Mouse (Mus musculus) liver, embryonic 11.5 days (tissue): ENCODE measurements at regions not wholly inside any gene's neighbourhood (a gene's known extent, or its start where the extent isn't known, plus 50 kb on each side); places are given as distances from the start of the nearest gene placed in this dataset.
A peak's percentile ranks its signal among the peaks of the same experiment; 100 is the strongest.

Source experiments
- ATAC-seq: fragments of 200-750 bp; cut with Nextera tagmentation; replicated peaks from 2 replicates; pipeline ENCODE4 v1.8.0; 2017; ENCODE audit warnings: moderate number of reproducible peaks, mild to moderate bottlenecking, moderate TSS enrichment, moderate library complexity; ENCODE audit not compliant: low FRiP score
- DNase-seq: peaks from one replicate; pipeline ENCODE4 v3.0.0-alpha.2; 2017; ENCODE audit warnings: low spot score
- H3K27ac ChIP-seq: fragments of 300-500 bp; sonication (generic); 2 replicates; pipeline ENCODE4 v1.5.1; 2014; ENCODE audit warnings: mild to moderate bottlenecking, low read depth, low read length, control low read depth
- H3K27me3 ChIP-seq: fragments of 300-500 bp; sonication (generic); replicated peaks from 2 replicates; pipeline ENCODE4 v1.6.1; 2014; ENCODE audit warnings: low read length, mixed read lengths; ENCODE audit not compliant: control insufficient read depth, insufficient read depth
- H3K36me3 ChIP-seq: fragments of 300-500 bp; sonication (generic); 2 replicates; pipeline ENCODE4 v1.6.1; 2014; ENCODE audit warnings: mild to moderate bottlenecking, low read length, moderate library complexity, mixed read lengths; ENCODE audit not compliant: control insufficient read depth, insufficient read depth
- H3K4me1 ChIP-seq: fragments of 300-500 bp; sonication (generic); replicated peaks from 2 replicates; pipeline ENCODE4 v1.6.1; 2014; ENCODE audit warnings: low read length, mixed read lengths; ENCODE audit not compliant: control insufficient read depth, insufficient read depth
- H3K4me2 ChIP-seq: fragments of 300-500 bp; sonication (generic); 2 replicates; pipeline ENCODE4 v1.6.1; 2014; ENCODE audit warnings: mild to moderate bottlenecking, control low read depth, moderate library complexity
- H3K4me3 ChIP-seq: fragments of 300-500 bp; sonication (generic); 2 replicates; pipeline ENCODE4 v1.5.1; 2014; ENCODE audit warnings: low read depth, low read length, control low read depth
- H3K9ac ChIP-seq: fragments of 300-500 bp; sonication (generic); 2 replicates; pipeline ENCODE4 v1.6.1; 2014; ENCODE audit warnings: low read depth, low read length, control low read depth
- H3K9me3 ChIP-seq: fragments of 300-500 bp; sonication (generic); 2 replicates; pipeline ENCODE4 v1.6.1; 2016; ENCODE audit warnings: low read length, inconsistent platforms, mixed read lengths; ENCODE audit not compliant: control insufficient read depth
- WGBS: fragments of 180-500 bp; shearing (Covaris S2); extraction: QIAGEN DNeasy Blood & Tissue Kit; methylation state at CpG from one replicate; pipeline ENCODE4 v1.1.7; 2014; 5-methylcytosine and 5-hydroxymethylcytosine counted together

DNA sequence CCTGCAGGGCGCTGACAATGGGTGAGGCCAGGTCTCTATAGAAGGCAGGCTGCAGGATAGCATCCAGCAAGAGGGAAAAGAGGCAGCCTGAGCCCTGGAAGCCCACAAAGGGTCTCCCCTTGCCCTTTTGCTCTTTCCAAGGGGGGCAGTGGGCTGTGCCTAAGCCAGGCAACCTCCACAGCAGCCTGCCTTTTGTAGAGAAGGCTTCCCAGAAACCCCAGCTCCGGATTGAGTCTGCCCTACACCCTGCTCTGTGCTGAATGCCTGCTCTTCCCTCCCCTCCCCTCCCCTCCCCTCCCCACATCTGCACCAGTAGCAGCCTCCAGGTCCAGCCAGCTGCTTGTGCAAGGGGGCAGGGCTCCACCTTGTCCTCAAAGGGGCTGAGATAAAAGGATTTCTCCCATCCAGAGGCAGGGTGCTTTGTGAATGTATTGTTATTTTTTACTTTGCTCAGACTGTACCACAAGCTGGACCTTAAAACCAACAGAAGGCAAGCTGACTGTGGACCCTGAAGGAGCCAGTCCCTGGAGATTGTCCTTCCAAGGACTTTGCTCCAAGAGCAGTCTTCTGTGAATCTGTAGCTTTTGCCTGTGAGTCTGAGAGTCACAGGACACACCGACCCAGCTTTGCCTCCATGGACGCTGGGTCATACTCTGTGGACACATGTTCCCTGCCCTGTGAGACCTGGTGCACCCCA, 186.8 kb downstream of the Irx2 start:
- H3K27me3 ChIP-seq: peaks cover 22% of the 10 kb centered on the region
- no peaks in the 10 kb centered on the region for H3K36me3 ChIP-seq
- H3K9ac ChIP-seq: no peak overlapping the region
- peak overlapping the region; percentile 55 for H3K27ac ChIP-seq
- H3K9me3 ChIP-seq: no peaks in the 10 kb centered on the region
- 12% methylated on average over 4 of the region's 4 CpGs for WGBS
- H3K4me2 ChIP-seq: no peak overlapping the region
- DNase-seq (no peak), ATAC-seq (no peak)
- no peak overlapping the region for H3K4me3 ChIP-seq
- H3K4me1 ChIP-seq: no peaks in the 10 kb centered on the region

- DNase-seq: no peak
- Histone ChIP-seq H3K4me1 (no peaks in the 10 kb centered on the region), H3K27me3 (peaks cover 22% of the 10 kb centered on the region), H3K4me2 (no peak overlapping the region; the same call in 1 of the 2 replicates), H3K9me3 (no peaks in the 10 kb centered on the region), H3K9ac (no peak overlapping the region), H3K4me3 (no peak overlapping the region), H3K27ac (peak overlapping the region; percentile 54; the same call in 1 of the 2 replicates), H3K36me3 (no peaks in the 10 kb centered on the region)
- no peak for ATAC-seq
- 16% methylated on average over 18 of the region's 18 CpGs for WGBS
These were observed 187.4 kb downstream of the Irx2 start for GRCm38 (mm10) chr13:72815933-72816553.

- DNase-seq (no peak), ATAC-seq (no peak)
- H3K4me1 ChIP-seq: no peaks in the 10 kb centered on the region
- no peak overlapping the region for H3K4me3 ChIP-seq
- H3K4me2 ChIP-seq: no peak overlapping the region
- 16% methylated on average over 8 of the region's 8 CpGs for whole genome bisulfite sequencing
- H3K9ac ChIP-seq: no peak overlapping the region
- H3K9me3 ChIP-seq: no peaks in the 10 kb centered on the region
- no peaks in the 10 kb centered on the region for H3K36me3 ChIP-seq
- peaks cover 22% of the 10 kb centered on the region for H3K27me3 ChIP-seq
- no peak overlapping the region for H3K27ac ChIP-seq
These were observed 188.2 kb downstream of the Irx2 start for GRCm38 (mm10) chr13:72816856-72817255.

DNA sequence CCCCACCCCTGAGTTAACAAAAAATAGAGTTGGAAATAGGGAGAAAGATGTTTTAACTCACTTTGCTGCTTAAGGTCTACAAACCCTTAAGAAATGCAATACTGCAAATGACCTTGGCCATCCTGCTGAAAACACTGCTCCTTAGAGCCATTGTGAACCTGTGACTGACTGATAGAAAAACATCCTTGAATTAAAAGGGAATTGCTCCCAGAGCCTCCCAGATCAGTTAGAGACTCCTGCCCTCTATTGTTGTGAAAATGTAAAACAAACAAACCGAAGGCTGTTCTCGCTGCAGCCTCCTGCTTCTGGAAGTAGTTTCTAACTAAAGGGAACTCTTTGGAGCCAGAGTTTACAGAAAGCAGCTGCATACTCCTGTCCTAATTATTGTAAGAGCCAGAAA, 188.9 kb downstream of the Irx2 start:
- Histone ChIP-seq H3K36me3 (no peaks in the 10 kb centered on the region), H3K4me1 (no peaks in the 10 kb centered on the region), H3K27ac (no peak overlapping the region), H3K4me3 (no peak overlapping the region), H3K27me3 (peaks cover 22% of the 10 kb centered on the region), H3K9ac (no peak overlapping the region), H3K9me3 (no peaks in the 10 kb centered on the region), H3K4me2 (no peak overlapping the region)
- 25% methylated on average over 2 of the region's 2 CpGs for WGBS
- ATAC-seq (no peak), DNase-seq (no peak)

DNA sequence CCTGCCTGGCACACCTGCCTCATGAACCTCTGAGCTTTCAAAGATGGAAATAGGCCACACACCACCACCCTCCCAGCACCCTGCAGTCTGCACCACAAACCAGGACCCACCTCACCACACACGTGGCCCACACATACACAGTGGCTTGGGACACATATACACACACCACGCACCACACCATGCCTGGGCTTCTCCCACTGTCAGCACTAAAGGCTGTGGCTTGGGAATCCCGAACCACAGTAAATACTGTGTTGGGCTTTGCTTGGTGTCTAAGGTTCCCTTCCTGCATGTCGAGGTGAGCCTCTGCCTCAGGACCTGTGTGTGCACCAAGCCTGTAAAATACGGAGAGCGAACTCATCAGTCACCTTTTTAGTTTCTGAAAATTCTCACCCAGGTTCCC, 189.3 kb downstream of the Irx2 start:
- DNase-seq: no peak
- Histone ChIP-seq H3K4me3 (no peak overlapping the region), H3K4me1 (no peaks in the 10 kb centered on the region), H3K9ac (no peak overlapping the region), H3K9me3 (no peaks in the 10 kb centered on the region), H3K27me3 (peaks cover 22% of the 10 kb centered on the region), H3K36me3 (no peaks in the 10 kb centered on the region), H3K4me2 (no peak overlapping the region), H3K27ac (no peak overlapping the region)
- no peak for ATAC-seq
- WGBS: 19% methylated on average over 6 of the region's 6 CpGs

DNA sequence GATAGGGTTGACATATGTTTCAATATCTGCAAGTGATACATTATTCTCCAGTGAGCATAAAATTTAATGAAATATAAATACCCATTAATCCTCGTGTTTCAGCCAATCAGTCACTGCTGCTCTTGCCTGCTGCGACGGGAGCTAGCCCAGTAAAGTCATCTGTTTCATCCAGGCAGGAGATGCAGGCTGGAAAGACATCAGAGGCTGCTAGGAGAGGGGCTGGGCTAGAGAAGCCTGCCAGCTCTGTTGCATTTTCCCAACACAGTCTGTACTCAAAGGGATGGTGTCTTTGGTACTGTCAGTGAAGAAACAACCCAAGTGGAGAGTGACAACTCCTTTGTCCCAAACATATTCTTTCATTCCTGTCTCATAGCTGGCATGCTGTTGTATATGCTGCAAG, 198.0 kb downstream of the Irx2 start:
- no peak overlapping the region for H3K4me2 ChIP-seq
- H3K27me3 ChIP-seq: no peaks in the 10 kb centered on the region
- no peaks in the 10 kb centered on the region for H3K4me1 ChIP-seq
- H3K27ac ChIP-seq: no peak overlapping the region
- no peak overlapping the region for H3K4me3 ChIP-seq
- no peak for DNase-seq
- no peaks in the 10 kb centered on the region for H3K9me3 ChIP-seq
- H3K9ac ChIP-seq: no peak overlapping the region
- no peaks in the 10 kb centered on the region for H3K36me3 ChIP-seq
- WGBS: 46% methylated on average over 3 of the region's 3 CpGs
- no peak for ATAC-seq

- Histone ChIP-seq H3K4me3 (no peak overlapping the region), H3K4me2 (no peak overlapping the region), H3K9me3 (no peaks in the 10 kb centered on the region), H3K27me3 (no peaks in the 10 kb centered on the region), H3K4me1 (no peaks in the 10 kb centered on the region), H3K27ac (no peak overlapping the region), H3K36me3 (no peaks in the 10 kb centered on the region), H3K9ac (no peak overlapping the region)
- 66% methylated on average over 3 of the region's 3 CpGs for WGBS
- ATAC-seq (no peak), DNase-seq (no peak)
These were observed 200.7 kb downstream of the Irx2 start for GRCm38 (mm10) chr13:72829331-72829730.

- Histone ChIP-seq H3K9ac (no peak overlapping the region), H3K27ac (peak overlapping the region; percentile 4; the same call in 1 of the 2 replicates), H3K4me1 (no peaks in the 10 kb centered on the region), H3K27me3 (no peaks in the 10 kb centered on the region), H3K36me3 (no peaks in the 10 kb centered on the region), H3K9me3 (no peaks in the 10 kb centered on the region), H3K4me2 (no peak overlapping the region), H3K4me3 (no peak overlapping the region)
- 49% methylated on average over 2 of the region's 2 CpGs for WGBS
- ATAC-seq: peak; percentile 73; the same call in 1 of the 2 replicates
- DNase-seq: no peak
These were observed 204.7 kb downstream of the Irx2 start for GRCm38 (mm10) chr13:72833326-72833725.

- no peaks in the 10 kb centered on the region for H3K27me3 ChIP-seq
- ATAC-seq: no peak
These were observed 208.4 kb downstream of the Irx2 start for GRCm38 (mm10) chr13:72837016-72837415.

More at GRCm38 (mm10) chr13:72837016-72837415, 208.4 kb downstream of the Irx2 start:
- Histone ChIP-seq H3K36me3 (no peaks in the 10 kb centered on the region), H3K4me1 (no peaks in the 10 kb centered on the region), H3K9me3 (no peaks in the 10 kb centered on the region), H3K4me3 (no peak overlapping the region), H3K27ac (no peak overlapping the region), H3K4me2 (no peak overlapping the region), H3K9ac (no peak overlapping the region)
- WGBS: 79% methylated on average over 9 of the region's 9 CpGs
- DNase-seq: no peak
